Mouse (Mus musculus) bone marrow, adult 2 months (tissue): Measurements from ENCODE around the gene Gpr157.

ENCODE experiments used
- CTCF ChIP-seq: fragments of 200-500 bp; IDR thresholded peaks from 2 replicates; pipeline ENCODE4 v1.5.1; 2011; ENCODE audit warnings: low read length, control low read depth; ENCODE audit not compliant: control insufficient read depth, insufficient read depth
- POLR2A ChIP-seq: fragments of 200-500 bp; IDR thresholded peaks from 2 replicates; pipeline ENCODE4 v1.6.1; 2011; ENCODE audit warnings: low read depth, mild to moderate bottlenecking, control low read depth, low read length, borderline replicate concordance; ENCODE audit not compliant: control insufficient read depth

- TF ChIP-seq CTCF (no peak), POLR2A (no peak)
Observed at GRCm38 (mm10) chr4:150140346-150140745, 53.2 kb downstream of the Gpr157 start.
